In the genomic region with DNA sequence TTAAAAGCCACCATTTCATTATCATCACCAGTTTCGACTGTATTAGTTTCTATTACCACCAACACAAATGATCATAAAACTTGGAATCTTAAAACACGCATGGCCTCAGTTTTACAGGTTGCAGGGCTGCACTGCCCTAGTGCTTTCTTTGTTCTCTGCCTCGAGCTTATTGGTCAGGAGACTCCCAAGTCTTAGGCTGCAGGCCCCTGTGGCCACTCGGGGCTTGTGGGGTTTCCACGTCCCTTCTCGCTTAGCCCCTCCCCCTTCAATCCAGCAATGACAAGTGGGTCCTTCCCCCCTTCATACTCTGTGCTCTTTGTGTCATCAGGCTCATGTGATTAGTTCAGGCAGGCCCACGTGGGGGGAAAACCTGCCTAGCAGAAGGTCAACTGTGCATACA, we compare ENCODE assay signal across 16 mouse cellular contexts.
DNase-seq lines count a peak whose midpoint lies in the region; ATAC-seq lines count a peak whose summit lies in the region.
"Had no signal": no experiment of that assay in that cellular context is flagged by ENCODE, and none has a peak within 500 bp of the region (broad histone marks: within the 10 kb centered on the region; RNA-seq: fewer than 3 reads in every experiment).

No protein-coding gene starts in this region.

- H3K4me2 ChIP-seq in heart, embryonic 15.5 days: no peak overlapping the region
- H3K4me2 ChIP-seq in embryonic facial prominence, embryonic 11.5 days (ENCODE audit: low read depth, low read length): no peak overlapping the region
- no peak overlapping the region for H3K4me2 ChIP-seq in limb, embryonic 12.5 days
- H3K4me2 ChIP-seq: forebrain, embryonic 12.5 days; hindbrain, embryonic 13.5 days; lung, embryonic 14.5 days had no signal

- DNase-seq in heart, postnatal 36 days: no peak
- peak; percentile 73 for DNase-seq in NIH3T3 (ENCODE audit: low read depth)
- no peak for DNase-seq in embryonic facial prominence, embryonic 11.5 days (ENCODE audit: low spot score)
- DNase-seq in lung, adult 18-20 months: no peak
- DNase-seq in right cerebral cortex, postnatal 25 days: no peak
- DNase-seq: adrenal gland, postnatal 25 days; cerebellum, adult 18-20 months; kidney, postnatal 14 days; layer of hippocampus, adult 9-11 months; lung, embryonic 14.5 days; thymus, postnatal 25 days had no signal

- intact Hi-C loops in heart, postnatal 36 days (cut with DNase I): no loop called here

- WGBS in heart, embryonic 15.5 days: 41% methylated on average over 7 of the region's 7 CpGs
- WGBS in embryonic facial prominence, embryonic 11.5 days: 43% methylated on average over 7 of the region's 7 CpGs
- 35% methylated on average over 7 of the region's 7 CpGs for WGBS in limb, embryonic 12.5 days

- H3K4me1 ChIP-seq in heart, embryonic 15.5 days (replicated peaks): peaks cover 45% of the 10 kb centered on the region
- no peaks in the 10 kb centered on the region for H3K4me1 ChIP-seq in embryonic facial prominence, embryonic 11.5 days (ENCODE audit: control insufficient read depth, insufficient read depth, low read length)
- H3K4me1 ChIP-seq in limb, embryonic 12.5 days (replicated peaks): peaks cover 20% of the 10 kb centered on the region
- H3K4me1 ChIP-seq: forebrain, embryonic 12.5 days had no signal

- no peaks in the 10 kb centered on the region; the same call in 1 of the 2 replicates for H3K36me3 ChIP-seq in heart, embryonic 15.5 days
- no peaks in the 10 kb centered on the region for H3K36me3 ChIP-seq in embryonic facial prominence, embryonic 11.5 days (replicated peaks; ENCODE audit: control insufficient read depth, insufficient read depth, low read depth, low read length)
- no peaks in the 10 kb centered on the region for H3K36me3 ChIP-seq in limb, embryonic 12.5 days
- H3K36me3 ChIP-seq: forebrain, embryonic 12.5 days; hindbrain, embryonic 13.5 days had no signal

- H3K27me3 ChIP-seq in heart, embryonic 15.5 days: no peaks in the 10 kb centered on the region
- no peaks in the 10 kb centered on the region for H3K27me3 ChIP-seq in embryonic facial prominence, embryonic 11.5 days (ENCODE audit: control insufficient read depth, insufficient read depth, low read length)
- no peaks in the 10 kb centered on the region for H3K27me3 ChIP-seq in limb, embryonic 12.5 days
- H3K27me3 ChIP-seq: forebrain, embryonic 12.5 days; hindbrain, embryonic 13.5 days had no signal

- no peak overlapping the region for H3K9ac ChIP-seq in heart, embryonic 15.5 days
- H3K9ac ChIP-seq in embryonic facial prominence, embryonic 11.5 days (replicated peaks; ENCODE audit: low read length): no peak overlapping the region
- no peak overlapping the region for H3K9ac ChIP-seq in limb, embryonic 12.5 days (replicated peaks)
- H3K9ac ChIP-seq: forebrain, embryonic 12.5 days; hindbrain, embryonic 13.5 days; lung, embryonic 14.5 days had no signal

- H3K4me3 ChIP-seq in heart, embryonic 15.5 days: no peak overlapping the region
- no peak overlapping the region for H3K4me3 ChIP-seq in embryonic facial prominence, embryonic 11.5 days (ENCODE audit: low read depth, low read length)
- H3K4me3 ChIP-seq in limb, embryonic 12.5 days (replicated peaks): no peak overlapping the region
- H3K4me3 ChIP-seq: forebrain, embryonic 12.5 days; hindbrain, embryonic 13.5 days had no signal

- no peak for ATAC-seq in heart, embryonic 15.5 days (replicated peaks; ENCODE audit: insufficient number of reproducible peaks, insufficient read depth, low FRiP score, low read depth)
- 0 out of 2 replicates have a peak, but pooled peaks have one; percentile 62 for ATAC-seq in embryonic facial prominence, embryonic 11.5 days (replicated peaks; ENCODE audit: insufficient number of reproducible peaks, low FRiP score, low TSS enrichment, low read depth)
- peak; percentile 47; the same call in 1 of the 2 replicates for ATAC-seq in limb, embryonic 12.5 days (ENCODE audit: insufficient number of reproducible peaks, insufficient read depth, low FRiP score, low TSS enrichment, low read depth)
- ATAC-seq: intestine, postnatal 0 days had no signal

- H3K27ac ChIP-seq in heart, embryonic 15.5 days: peak overlapping the region; percentile 42; the same call in 1 of the 2 replicates
- peak overlapping the region; percentile 35 for H3K27ac ChIP-seq in embryonic facial prominence, embryonic 11.5 days (replicated peaks; ENCODE audit: low read depth, low read length)
- peak overlapping the region; percentile 66; the same call in 1 of the 2 replicates for H3K27ac ChIP-seq in limb, embryonic 12.5 days
- H3K27ac ChIP-seq: forebrain, embryonic 12.5 days; hindbrain, embryonic 13.5 days had no signal

- no peaks in the 10 kb centered on the region for H3K9me3 ChIP-seq in heart, embryonic 15.5 days (replicated peaks)
- no peaks in the 10 kb centered on the region for H3K9me3 ChIP-seq in embryonic facial prominence, embryonic 11.5 days (replicated peaks; ENCODE audit: control insufficient read depth, low read length)
- no peaks in the 10 kb centered on the region for H3K9me3 ChIP-seq in limb, embryonic 12.5 days
- H3K9me3 ChIP-seq: forebrain, embryonic 12.5 days; hindbrain, embryonic 13.5 days had no signal
